Mouse (Mus musculus) intestine, embryonic 15.5 days (tissue): ENCODE results near the gene Arl6ip1. TPM values are rescaled to one million over a fixed set of nuclear protein-coding genes. Genes with fewer than 3 reads are reported as not detected.
A peak's percentile ranks its signal among the peaks of the same experiment; 100 is the strongest.

ENCODE experiments used
- ATAC-seq: fragments of 200-750 bp; cut with Nextera tagmentation; 2 replicates; pipeline ENCODE4 v1.8.0; 2017; ENCODE audit warnings: moderate TSS enrichment, moderate library complexity
- H3K27ac ChIP-seq: fragments of 300-500 bp; sonication (generic); 2 replicates; pipeline ENCODE4 v1.5.1; 2015; ENCODE audit warnings: mild to moderate bottlenecking, inconsistent platforms
- H3K27me3 ChIP-seq: fragments of 300-500 bp; sonication (generic); replicated peaks from 2 replicates; pipeline ENCODE4 v1.6.1; 2015; ENCODE audit warnings: inconsistent platforms
- H3K36me3 ChIP-seq: fragments of 300-500 bp; sonication (generic); 2 replicates; pipeline ENCODE4 v1.6.1; 2015; ENCODE audit warnings: inconsistent platforms
- H3K4me1 ChIP-seq: fragments of 300-500 bp; sonication (generic); replicated peaks from 2 replicates; pipeline ENCODE4 v1.6.1; 2015; ENCODE audit warnings: inconsistent platforms
- H3K4me2 ChIP-seq: fragments of 300-500 bp; sonication (generic); replicated peaks from 2 replicates; pipeline ENCODE4 v1.6.1; 2015; ENCODE audit warnings: mild to moderate bottlenecking, inconsistent platforms
- H3K4me3 ChIP-seq: fragments of 300-500 bp; sonication (generic); replicated peaks from 2 replicates; pipeline ENCODE4 v1.5.1; 2015; ENCODE audit warnings: inconsistent platforms
- H3K9ac ChIP-seq: fragments of 300-500 bp; sonication (generic); 2 replicates; pipeline ENCODE4 v1.6.1; 2015; ENCODE audit warnings: inconsistent platforms
- H3K9me3 ChIP-seq: fragments of 300-500 bp; sonication (generic); 2 replicates; pipeline ENCODE4 v1.6.1; 2016; ENCODE audit warnings: inconsistent platforms
- WGBS: fragments of 180-500 bp; shearing (Covaris S2); methylation state at CpG from one replicate; pipeline ENCODE4 v1.1.7; 2015; 5-methylcytosine and 5-hydroxymethylcytosine counted together
- polyA plus RNA-seq: library from polyadenylated mRNA; unstranded; fragments of >200 nt; fragmentation: Nextera tagmentation; extraction: Ambion mirVana; gene quantifications from 2 replicates; pipeline ENCODE4 v1.2.1, GENCODE M21; 2015

Arl6ip1 gene
- polyA plus RNA-seq, 1 experiment from 2014 or later: 625 TPM

DNA sequence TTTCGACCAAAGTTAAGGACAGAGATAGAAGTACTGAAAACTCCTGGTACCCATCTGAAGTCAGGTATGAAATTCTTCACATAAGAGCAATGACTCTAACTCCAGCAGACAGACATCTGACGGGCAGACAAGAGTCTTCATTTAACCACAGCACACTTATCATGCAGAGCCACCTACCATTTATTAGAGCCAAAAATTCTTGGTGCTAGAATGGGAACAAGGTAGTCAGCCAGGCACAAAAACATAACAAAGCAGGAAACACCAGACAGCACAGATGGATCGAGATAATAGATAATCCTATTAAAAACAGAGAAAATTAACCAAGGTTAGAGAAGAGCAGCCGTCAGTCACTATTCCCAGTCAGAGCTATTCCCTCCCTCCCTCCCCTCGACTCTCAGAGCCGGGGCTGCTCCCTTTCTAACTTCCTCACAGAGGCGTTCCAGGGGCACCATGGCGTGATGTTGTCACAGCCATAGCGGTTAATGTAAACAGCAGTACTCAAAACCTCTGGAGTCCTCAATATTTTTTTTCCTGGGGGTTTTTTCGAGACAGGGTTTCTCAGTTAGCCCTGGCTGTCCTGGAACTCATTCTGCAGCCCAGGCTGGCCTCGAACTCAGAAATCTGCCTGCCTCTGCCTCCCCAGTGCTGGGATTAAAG, 3.1 kb downstream of the Arl6ip1 start:
- no peak overlapping the region for H3K27ac ChIP-seq
- ATAC-seq: no peak
- no peak overlapping the region for H3K4me3 ChIP-seq
- H3K4me1 ChIP-seq: peaks cover 19% of the 10 kb centered on the region
- no peaks in the 10 kb centered on the region for H3K9me3 ChIP-seq
- 0 out of 2 replicates have a peak, but pooled peaks cover 10% of the 10 kb centered on the region for H3K36me3 ChIP-seq
- no peaks in the 10 kb centered on the region for H3K27me3 ChIP-seq
- H3K4me2 ChIP-seq: peak overlapping the region; percentile 82
- 58% methylated on average over 11 of the region's 11 CpGs for WGBS
- H3K9ac ChIP-seq: no peak overlapping the region

DNA sequence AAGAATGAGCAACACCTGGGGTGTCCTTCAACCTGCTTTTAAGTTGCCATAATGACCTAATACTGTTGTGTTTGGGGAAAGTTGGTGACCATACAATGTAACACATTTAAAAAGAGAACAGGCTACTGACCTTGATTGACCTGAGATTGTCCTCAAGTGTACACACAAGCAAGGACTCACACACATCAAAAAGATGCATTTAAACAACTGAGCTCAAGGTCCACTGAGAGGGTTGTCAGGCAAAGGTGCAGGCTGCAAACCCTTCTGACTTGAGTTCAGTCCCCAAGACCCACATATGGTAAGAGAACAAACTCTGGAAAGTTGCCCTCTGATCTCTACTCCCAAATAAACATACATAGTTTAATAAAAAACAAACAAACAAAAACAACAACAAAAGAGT, 3.7 kb downstream of the Arl6ip1 start:
- H3K9me3 ChIP-seq: no peaks in the 10 kb centered on the region
- H3K4me3 ChIP-seq: no peak overlapping the region
- no peak overlapping the region for H3K4me2 ChIP-seq
- H3K27ac ChIP-seq: no peak overlapping the region
- no peak overlapping the region for H3K9ac ChIP-seq
- peaks cover 19% of the 10 kb centered on the region for H3K4me1 ChIP-seq
- H3K36me3 ChIP-seq: peaks cover 14% of the 10 kb centered on the region
- no peaks in the 10 kb centered on the region for H3K27me3 ChIP-seq
- ATAC-seq: no peak

DNA sequence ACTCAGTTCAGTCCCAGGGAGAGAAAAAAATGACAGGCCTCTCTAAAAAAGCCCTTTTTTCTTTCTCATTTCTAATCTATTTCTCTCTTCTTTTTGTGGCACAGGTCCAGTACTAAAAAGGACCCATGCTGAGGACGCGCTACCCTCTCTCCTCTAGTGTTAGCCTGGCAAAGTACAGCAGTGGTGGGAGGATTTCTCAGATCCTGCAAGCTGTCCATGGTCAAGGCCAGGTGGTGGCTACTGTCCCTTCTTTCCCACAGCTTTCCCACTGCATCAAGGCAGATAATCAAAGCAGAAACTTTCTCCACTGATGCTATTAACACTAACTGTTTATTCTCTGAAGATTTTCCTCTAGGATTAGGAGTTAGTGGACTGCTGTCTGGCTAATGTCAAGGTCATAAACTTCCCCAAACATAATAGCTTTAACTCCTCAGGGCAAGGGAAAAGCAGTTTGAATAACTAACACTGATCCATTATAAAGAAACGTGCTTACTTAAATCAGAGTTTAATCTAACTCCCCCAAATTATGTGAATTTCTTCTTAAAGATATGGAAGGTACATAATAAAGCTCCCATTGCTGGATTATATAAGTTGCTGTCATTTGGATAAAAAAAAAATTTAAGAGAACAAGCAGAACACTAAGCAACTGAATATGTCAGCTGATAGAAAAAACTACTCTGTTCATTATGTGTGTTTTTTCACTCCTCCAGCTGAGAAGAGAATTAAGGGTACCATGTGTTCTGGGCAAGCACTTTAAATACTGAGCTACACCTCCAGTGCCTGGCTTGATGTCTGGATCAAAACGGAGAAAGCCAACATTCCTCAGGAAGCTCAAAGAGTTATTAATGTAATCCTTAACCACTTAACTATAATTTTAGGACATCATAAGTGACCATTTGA, 5.7 kb downstream of the Arl6ip1 start:
- Histone ChIP-seq H3K36me3 (peaks cover 25% of the 10 kb centered on the region), H3K4me1 (peaks cover 12% of the 10 kb centered on the region), H3K9ac (no peak overlapping the region), H3K9me3 (no peaks in the 10 kb centered on the region), H3K4me3 (no peak overlapping the region), H3K27me3 (no peaks in the 10 kb centered on the region), H3K4me2 (no peak overlapping the region), H3K27ac (no peak overlapping the region)
- ATAC-seq: no peak
- 53% methylated on average over 4 of the region's 4 CpGs for WGBS

DNA sequence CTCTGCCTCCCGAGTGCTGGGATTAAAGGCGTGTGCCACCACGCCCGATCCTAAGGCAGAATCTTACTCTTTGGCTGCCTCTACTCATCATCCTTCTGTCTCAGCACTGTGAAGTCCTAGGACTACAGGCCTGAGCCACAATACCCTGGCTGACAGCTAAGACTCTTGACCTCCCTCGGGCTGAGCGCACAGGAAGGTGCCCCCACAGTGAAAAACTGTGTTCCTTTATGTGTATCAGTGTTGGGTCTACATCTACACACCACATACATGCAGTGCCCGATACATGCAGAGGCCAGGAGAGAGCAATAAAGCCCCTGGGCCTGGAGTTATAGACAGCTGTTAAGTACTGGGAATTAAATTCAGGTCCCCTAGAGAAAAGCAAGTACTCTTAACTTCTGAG, 7.2 kb downstream of the Arl6ip1 start:
- WGBS: 92% methylated on average over 7 of the region's 7 CpGs
- ATAC-seq: no peak
- no peak overlapping the region for H3K4me3 ChIP-seq
- H3K27me3 ChIP-seq: no peaks in the 10 kb centered on the region
- H3K9ac ChIP-seq: no peak overlapping the region
- H3K27ac ChIP-seq: no peak overlapping the region
- H3K4me2 ChIP-seq: no peak overlapping the region
- no peaks in the 10 kb centered on the region for H3K9me3 ChIP-seq
- peaks cover 13% of the 10 kb centered on the region for H3K4me1 ChIP-seq
- H3K36me3 ChIP-seq: peaks cover 26% of the 10 kb centered on the region

GRCm38 (mm10) chr7:118120654-118121053, 8.8 kb downstream of the Arl6ip1 start:
- no peak overlapping the region for H3K4me3 ChIP-seq
- no peaks in the 10 kb centered on the region for H3K27me3 ChIP-seq
- H3K4me2 ChIP-seq: no peak overlapping the region
- 0 out of 2 replicates have a peak, but pooled peaks cover 2% of the 10 kb centered on the region for H3K4me1 ChIP-seq
- H3K27ac ChIP-seq: no peak overlapping the region
- WGBS: 85% methylated on average over 1 of the region's 1 CpGs
- no peak for ATAC-seq
- peaks cover 26% of the 10 kb centered on the region for H3K36me3 ChIP-seq
- no peak overlapping the region for H3K9ac ChIP-seq
- no peaks in the 10 kb centered on the region for H3K9me3 ChIP-seq

DNA sequence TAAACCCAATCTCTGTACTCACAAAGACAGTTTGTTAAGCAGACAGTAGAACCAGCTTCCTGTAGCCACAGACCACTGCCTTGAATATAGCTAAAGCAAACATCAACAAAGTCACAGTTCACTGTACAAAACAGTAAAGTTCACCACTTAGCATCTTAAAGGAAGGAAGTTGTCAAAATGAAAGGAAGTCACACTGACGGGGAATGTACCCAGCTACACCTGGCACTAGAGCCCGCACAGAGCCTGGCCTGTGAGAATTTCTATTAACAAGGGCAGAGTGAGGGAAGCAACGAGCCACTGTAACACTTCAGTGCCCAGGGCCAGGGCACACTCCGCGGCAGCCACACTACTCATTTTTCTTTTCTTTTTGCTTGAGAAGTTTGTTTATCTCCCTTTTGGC, 9.5 kb downstream of the Arl6ip1 start:
- H3K4me1 ChIP-seq: 0 out of 2 replicates have a peak, but pooled peaks cover 2% of the 10 kb centered on the region
- no peaks in the 10 kb centered on the region for H3K27me3 ChIP-seq
- H3K9ac ChIP-seq: no peak overlapping the region
- no peaks in the 10 kb centered on the region for H3K9me3 ChIP-seq
- no peak overlapping the region for H3K4me2 ChIP-seq
- H3K4me3 ChIP-seq: no peak overlapping the region
- WGBS: 79% methylated on average over 5 of the region's 5 CpGs
- peaks cover 26% of the 10 kb centered on the region for H3K36me3 ChIP-seq
- H3K27ac ChIP-seq: no peak overlapping the region
- no peak for ATAC-seq

DNA sequence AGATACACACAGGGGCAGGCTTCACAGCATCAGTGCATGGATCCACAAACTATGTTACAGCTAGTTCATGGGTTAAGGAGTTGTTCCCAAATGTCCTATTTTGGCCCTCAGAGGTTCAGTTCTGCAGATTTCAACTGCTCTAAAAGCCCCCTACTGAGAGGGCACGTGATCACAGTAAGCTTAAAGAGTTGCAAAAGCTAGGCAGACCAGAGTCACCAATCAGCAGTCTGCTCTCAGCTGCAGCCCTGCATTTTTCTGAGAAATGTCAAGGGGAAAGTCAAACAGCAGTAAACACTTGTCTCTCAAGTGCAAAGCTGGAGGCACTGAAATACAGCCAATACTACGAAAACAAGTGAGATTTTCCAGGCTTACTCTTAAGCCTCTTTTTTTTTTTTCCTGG, 10.3 kb downstream of the Arl6ip1 start:
- Histone ChIP-seq H3K27me3 (no peaks in the 10 kb centered on the region), H3K4me2 (no peak overlapping the region), H3K27ac (peak overlapping the region; percentile 32; the same call in 1 of the 2 replicates), H3K9ac (no peak overlapping the region), H3K4me3 (no peak overlapping the region), H3K4me1 (0 out of 2 replicates have a peak, but pooled peaks cover 4% of the 10 kb centered on the region), H3K9me3 (no peaks in the 10 kb centered on the region), H3K36me3 (peaks cover 26% of the 10 kb centered on the region)
- ATAC-seq: no peak
- 35% methylated on average over 2 of the region's 2 CpGs for WGBS

DNA sequence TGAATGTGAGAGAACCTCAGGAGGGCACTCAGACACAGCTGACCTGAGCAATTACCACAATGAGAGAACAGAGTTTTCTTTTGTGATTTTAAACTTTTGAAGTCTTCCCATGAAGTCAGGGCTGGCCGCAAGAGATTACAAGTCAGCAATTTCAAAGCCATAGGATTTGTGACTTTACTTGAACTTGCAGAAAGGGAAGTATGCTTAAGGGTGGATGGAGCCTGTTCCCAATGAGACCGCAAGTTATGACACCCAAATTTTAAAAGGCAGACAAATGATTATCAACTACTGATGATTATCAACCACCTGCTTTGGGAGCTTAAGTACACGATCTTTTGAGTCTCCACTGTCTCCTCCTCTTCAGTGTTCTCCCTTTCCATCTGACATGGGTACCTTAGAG, 11.0 kb downstream of the Arl6ip1 start:
- Histone ChIP-seq H3K9me3 (no peaks in the 10 kb centered on the region), H3K4me2 (no peak overlapping the region), H3K4me1 (peaks cover 11% of the 10 kb centered on the region; the same call in 1 of the 2 replicates), H3K4me3 (no peak overlapping the region), H3K9ac (no peak overlapping the region), H3K27ac (no peak overlapping the region), H3K27me3 (no peaks in the 10 kb centered on the region), H3K36me3 (peaks cover 23% of the 10 kb centered on the region)
- ATAC-seq: no peak
- WGBS: 85% methylated on average over 3 of the region's 3 CpGs

DNA sequence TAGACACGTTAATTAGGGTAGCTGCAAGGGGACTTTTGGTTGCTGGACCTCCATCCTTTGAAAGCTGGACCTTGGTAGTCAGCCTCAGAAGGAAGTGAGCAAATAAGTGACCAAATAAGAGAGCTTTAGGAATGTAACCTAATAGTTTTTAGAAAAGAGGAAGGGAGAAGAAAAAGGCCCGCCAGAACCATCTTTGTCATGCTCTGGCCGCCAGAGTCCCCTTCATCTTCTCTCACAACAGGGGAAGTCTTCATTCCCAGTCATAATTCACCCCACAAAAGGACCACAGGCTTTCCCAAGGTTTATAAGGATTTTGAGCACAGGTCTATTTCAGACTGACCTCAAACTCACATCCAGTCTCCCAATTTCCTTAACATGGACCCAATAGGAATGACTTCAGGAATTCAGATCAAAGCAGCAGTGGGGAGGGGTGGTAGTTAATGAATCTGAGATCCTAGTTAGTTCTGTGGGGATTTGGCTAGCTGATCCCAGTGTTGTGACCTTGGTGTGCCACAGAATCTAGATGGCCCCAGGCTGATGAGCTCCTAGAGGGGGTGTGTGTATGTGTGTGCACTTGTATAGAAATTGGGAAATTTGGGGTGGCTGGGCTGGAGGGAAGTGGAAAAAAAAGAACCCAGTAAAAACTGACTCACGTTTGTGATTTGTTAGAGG, 11.8 kb downstream of the Arl6ip1 start:
- Histone ChIP-seq H3K9ac (no peak overlapping the region), H3K36me3 (peaks cover 26% of the 10 kb centered on the region)

GRCm38 (mm10) chr7:118116787-118117538, 12.5 kb downstream of the Arl6ip1 start:
- Histone ChIP-seq H3K4me3 (no peak overlapping the region), H3K36me3 (peaks cover 22% of the 10 kb centered on the region), H3K4me1 (peaks cover 25% of the 10 kb centered on the region), H3K4me2 (peak overlapping the region; percentile 74), H3K27me3 (no peaks in the 10 kb centered on the region), H3K9me3 (no peaks in the 10 kb centered on the region), H3K9ac (no peak overlapping the region), H3K27ac (0 out of 2 replicates have a peak overlapping the region, but pooled peaks have one; percentile 13)
- 14% methylated on average over 8 of the region's 8 CpGs for WGBS
- peak; percentile 9; the same call in 1 of the 2 replicates for ATAC-seq

More for the DNA sequence above, 11.8 kb downstream of the Arl6ip1 start:
- ATAC-seq: no peak
- H3K27me3 ChIP-seq: no peaks in the 10 kb centered on the region
- 55% methylated on average over 4 of the region's 4 CpGs for WGBS
- H3K4me2 ChIP-seq: no peak overlapping the region
- H3K9me3 ChIP-seq: no peaks in the 10 kb centered on the region
- 0 out of 2 replicates have a peak overlapping the region, but pooled peaks have one; percentile 13 for H3K27ac ChIP-seq
- peaks cover 18% of the 10 kb centered on the region for H3K4me1 ChIP-seq
- no peak overlapping the region for H3K4me3 ChIP-seq

- Histone ChIP-seq H3K4me1 (peaks cover 33% of the 10 kb centered on the region), H3K27me3 (no peaks in the 10 kb centered on the region), H3K27ac (peak within 1 kb of the TSS; percentile 88), H3K9me3 (no peaks in the 10 kb centered on the region), H3K4me2 (peak within 1 kb of the TSS; percentile 74), H3K9ac (peak within 1 kb of the TSS; percentile 97), H3K36me3 (peaks cover 30% of the 10 kb centered on the region), H3K4me3 (peak within 1 kb of the TSS; percentile 90)
- ATAC-seq: peak; percentile 84
- under 1% methylated on average over 40 of the region's 40 CpGs for WGBS
These were observed 13.4 kb downstream of the Arl6ip1 start, which contains the start of gene Rps15a for GRCm38 (mm10) chr7:118115877-118116568. Rps15a (minus strand) TSS chr7:118116188.
